Mouse (Mus musculus): ENCODE data around the gene Tyw5.

- no peak for TF ChIP-seq USF1 (IDR thresholded peaks at IDR 0.05; ENCODE audit: low read depth)
- no peak for TF ChIP-seq CTCF (IDR thresholded peaks at IDR 0.05; ENCODE audit: control insufficient read depth, insufficient read depth, insufficient read length)
- TF ChIP-seq MAX (IDR thresholded peaks at IDR 0.05): no peak
- TF ChIP-seq CEBPB (IDR thresholded peaks at IDR 0.05; ENCODE audit: low read depth): no peak
- no peak for TF ChIP-seq MYOD1 (IDR thresholded peaks at IDR 0.05; ENCODE audit: control insufficient read depth, insufficient read length, low read depth)
- TF ChIP-seq MYOG (IDR thresholded peaks at IDR 0.05; ENCODE audit: control insufficient read depth, extremely low read depth, insufficient read length): no peak
Observed at GRCm38 (mm10) chr1:57351941-57352340, 55.0 kb downstream of the Tyw5 start.

Measured in C2C12 (cell line).